Mouse (Mus musculus) cerebellum, adult 11-12 months (tissue): ENCODE data around the gene Cacna1d.

Experiments used
- DNase-seq: peaks from one replicate; pipeline ENCODE4 v3.0.0; 2022

Cacna1d gene

GRCm38 (mm10) chr14:30138379-30138964 lies 352.8 kb downstream of the Cacna1d start:
- no peak for DNase-seq

GRCm38 (mm10) chr14:30137961-30138360 lies 353.3 kb downstream of the Cacna1d start:
- no peak for DNase-seq

- DNase-seq, result peak; percentile 71
Observed at GRCm38 (mm10) chr14:30136965-30137364, 354.3 kb downstream of the Cacna1d start.

GRCm38 (mm10) chr14:30135351-30135750 lies 355.9 kb downstream of the Cacna1d start:
- no peak for DNase-seq

- DNase-seq, result no peak
Observed at GRCm38 (mm10) chr14:30133684-30134083, 357.6 kb downstream of the Cacna1d start.

GRCm38 (mm10) chr14:30131256-30131655 lies 360.0 kb downstream of the Cacna1d start:
- no peak for DNase-seq

GRCm38 (mm10) chr14:30130092-30130491 lies 361.2 kb downstream of the Cacna1d start:
- peak; percentile 38 for DNase-seq

GRCm38 (mm10) chr14:30129378-30129777 lies 361.9 kb downstream of the Cacna1d start:
- DNase-seq, result peak; percentile 32

GRCm38 (mm10) chr14:30124951-30125690 lies 366.1 kb downstream of the Cacna1d start:
- DNase-seq, result no peak

- no peak for DNase-seq
Observed at GRCm38 (mm10) chr14:30120023-30120422, 371.2 kb downstream of the Cacna1d start.

- DNase-seq, result no peak
Observed at GRCm38 (mm10) chr14:30113392-30114108, 377.7 kb downstream of the Cacna1d start.

- no peak for DNase-seq
Observed at GRCm38 (mm10) chr14:30109079-30109478, 382.2 kb downstream of the Cacna1d start.

- no peak for DNase-seq
Observed at GRCm38 (mm10) chr14:30106550-30106949, 384.7 kb downstream of the Cacna1d start.

- peak; percentile 41 for DNase-seq
Observed at GRCm38 (mm10) chr14:30105551-30105950, 385.7 kb downstream of the Cacna1d start.

GRCm38 (mm10) chr14:30103946-30104536 lies 387.2 kb downstream of the Cacna1d start:
- no peak for DNase-seq

- no peak for DNase-seq
Observed at GRCm38 (mm10) chr14:30097239-30097638, 394.0 kb downstream of the Cacna1d start.

- DNase-seq, result no peak
Observed at GRCm38 (mm10) chr14:30092426-30092825, 398.8 kb downstream of the Cacna1d start.

GRCm38 (mm10) chr14:30092021-30092420 lies 399.2 kb downstream of the Cacna1d start:
- no peak for DNase-seq

GRCm38 (mm10) chr14:30079729-30080128 lies 411.5 kb downstream of the Cacna1d start:
- no peak for DNase-seq

- DNase-seq, result no peak
Observed at GRCm38 (mm10) chr14:30078115-30078808, 413.0 kb downstream of the Cacna1d start.

- peak; percentile 64 for DNase-seq
Observed at GRCm38 (mm10) chr14:30075268-30075887, 415.9 kb downstream of the Cacna1d start.

GRCm38 (mm10) chr14:30068566-30068965 lies 422.7 kb downstream of the Cacna1d start:
- DNase-seq, result no peak
